ENCODE assay signal across 14 mouse cellular contexts in genomic region chr7:116211904-116212303, GRCm38 (mm10).
DNase-seq lines count a peak whose midpoint lies in the region; ATAC-seq lines count a peak whose summit lies in the region.
"Had no signal": no experiment of that assay in that cellular context is flagged by ENCODE, and none has a peak within 500 bp of the region (broad histone marks: within the 10 kb centered on the region; RNA-seq: fewer than 3 reads in every experiment).

No protein-coding gene starts in this region.

- peaks cover 48% of the 10 kb centered on the region for H3K4me1 ChIP-seq in heart, embryonic 12.5 days (replicated peaks)
- H3K4me1 ChIP-seq in limb, embryonic 11.5 days (ENCODE audit: control insufficient read depth, insufficient read depth, low read length) = peaks cover 11% of the 10 kb centered on the region
- H3K4me1 ChIP-seq in limb, embryonic 10.5 days = peaks cover 48% of the 10 kb centered on the region
- peaks cover 20% of the 10 kb centered on the region for H3K4me1 ChIP-seq in embryonic facial prominence, embryonic 14.5 days (ENCODE audit: control insufficient read depth, insufficient read depth, low read length)
- H3K4me1 ChIP-seq in neural tube, embryonic 13.5 days (replicated peaks) = peaks cover 46% of the 10 kb centered on the region

- 31% methylated on average over 9 of the region's 9 CpGs for WGBS in heart, embryonic 12.5 days
- 11% methylated on average over 9 of the region's 9 CpGs for WGBS in limb, embryonic 11.5 days
- WGBS in limb, embryonic 10.5 days = 14% methylated on average over 9 of the region's 9 CpGs
- WGBS in embryonic facial prominence, embryonic 14.5 days = 11% methylated on average over 9 of the region's 9 CpGs
- 45% methylated on average over 9 of the region's 9 CpGs for WGBS in neural tube, embryonic 13.5 days

- no peak for ATAC-seq in heart, embryonic 12.5 days (ENCODE audit: insufficient number of reproducible peaks, low FRiP score)
- no peak for ATAC-seq in limb, embryonic 11.5 days (ENCODE audit: insufficient number of reproducible peaks, low FRiP score, low TSS enrichment, low read depth)
- ATAC-seq in embryonic facial prominence, embryonic 14.5 days (ENCODE audit: low read depth) = 0 out of 2 replicates have a peak, but pooled peaks have one; percentile 42
- ATAC-seq in neural tube, embryonic 13.5 days (ENCODE audit: low read depth) = no peak
- ATAC-seq: forebrain, embryonic 15.5 days had no signal

- peak overlapping the region; percentile 52 for H3K27ac ChIP-seq in heart, embryonic 12.5 days (ENCODE audit: poor library complexity, severe bottlenecking)
- H3K27ac ChIP-seq in limb, embryonic 11.5 days (replicated peaks; ENCODE audit: low read depth, low read length) = no peak overlapping the region
- H3K27ac ChIP-seq in limb, embryonic 10.5 days = no peak overlapping the region; the same call in 1 of the 2 replicates
- no peak overlapping the region for H3K27ac ChIP-seq in embryonic facial prominence, embryonic 14.5 days (replicated peaks; ENCODE audit: low read depth, low read length)
- H3K27ac ChIP-seq in neural tube, embryonic 13.5 days (replicated peaks) = no peak overlapping the region
- H3K27ac ChIP-seq: forebrain, embryonic 15.5 days; left cerebral cortex, adult 2 months; liver, embryonic 13.5 days had no signal

- H3K4me2 ChIP-seq in heart, embryonic 12.5 days = 0 out of 2 replicates have a peak overlapping the region, but pooled peaks have one; percentile 9
- H3K4me2 ChIP-seq in limb, embryonic 11.5 days (ENCODE audit: low read depth, severe bottlenecking) = no peak overlapping the region
- no peak overlapping the region for H3K4me2 ChIP-seq in embryonic facial prominence, embryonic 14.5 days (ENCODE audit: low read depth, low read length)
- no peak overlapping the region for H3K4me2 ChIP-seq in neural tube, embryonic 13.5 days
- H3K4me2 ChIP-seq: forebrain, embryonic 15.5 days; liver, embryonic 13.5 days had no signal

- H3K27me3 ChIP-seq in heart, embryonic 12.5 days (replicated peaks) = no peaks in the 10 kb centered on the region
- no peaks in the 10 kb centered on the region for H3K27me3 ChIP-seq in limb, embryonic 11.5 days (ENCODE audit: control insufficient read depth, insufficient read depth, low read length)
- no peaks in the 10 kb centered on the region for H3K27me3 ChIP-seq in limb, embryonic 10.5 days (ENCODE audit: low read depth, poor library complexity, severe bottlenecking)
- H3K27me3 ChIP-seq in embryonic facial prominence, embryonic 14.5 days (replicated peaks; ENCODE audit: control insufficient read depth, insufficient read depth, low read length) = no peaks in the 10 kb centered on the region
- no peaks in the 10 kb centered on the region for H3K27me3 ChIP-seq in neural tube, embryonic 13.5 days
- H3K27me3 ChIP-seq: forebrain, embryonic 15.5 days; liver, embryonic 13.5 days had no signal

- no peak overlapping the region for H3K4me3 ChIP-seq in heart, embryonic 12.5 days
- H3K4me3 ChIP-seq in limb, embryonic 11.5 days (ENCODE audit: low read depth, low read length) = no peak overlapping the region
- H3K4me3 ChIP-seq in limb, embryonic 10.5 days = no peak overlapping the region
- H3K4me3 ChIP-seq in embryonic facial prominence, embryonic 14.5 days (ENCODE audit: low read depth, low read length) = no peak overlapping the region
- no peak overlapping the region for H3K4me3 ChIP-seq in neural tube, embryonic 13.5 days
- H3K4me3 ChIP-seq: forebrain, embryonic 15.5 days; left cerebral cortex, adult 2 months; liver, embryonic 13.5 days had no signal

- peak overlapping the region; percentile 9; the same call in 1 of the 2 replicates for H3K9ac ChIP-seq in heart, embryonic 12.5 days
- no peak overlapping the region for H3K9ac ChIP-seq in limb, embryonic 11.5 days (ENCODE audit: low read length)
- no peak overlapping the region for H3K9ac ChIP-seq in embryonic facial prominence, embryonic 14.5 days (ENCODE audit: low read depth, low read length)
- H3K9ac ChIP-seq in neural tube, embryonic 13.5 days = peak overlapping the region; percentile 41; the same call in 1 of the 2 replicates
- H3K9ac ChIP-seq: forebrain, embryonic 15.5 days; liver, embryonic 13.5 days had no signal

- peaks cover 9% of the 10 kb centered on the region for H3K36me3 ChIP-seq in heart, embryonic 12.5 days
- H3K36me3 ChIP-seq in limb, embryonic 11.5 days (ENCODE audit: control insufficient read depth, insufficient read depth, low read length) = no peaks in the 10 kb centered on the region
- H3K36me3 ChIP-seq in limb, embryonic 10.5 days = no peaks in the 10 kb centered on the region
- no peaks in the 10 kb centered on the region for H3K36me3 ChIP-seq in embryonic facial prominence, embryonic 14.5 days (ENCODE audit: control insufficient read depth, insufficient read depth, low read length)
- 0 out of 2 replicates have a peak, but pooled peaks cover 5% of the 10 kb centered on the region for H3K36me3 ChIP-seq in neural tube, embryonic 13.5 days
- H3K36me3 ChIP-seq: forebrain, embryonic 15.5 days; liver, embryonic 13.5 days had no signal

- no peak for DNase-seq in heart, adult 18-20 months
- peak; percentile 39 for DNase-seq in limb, embryonic 11.5 days (ENCODE audit: low spot score)
- no peak for DNase-seq in limb, embryonic 10.5 days (ENCODE audit: low spot score)
- no peak for DNase-seq in embryonic facial prominence, embryonic 14.5 days (ENCODE audit: low spot score)
- no peak for DNase-seq in gastrocnemius, postnatal 4 days (ENCODE audit: low spot score in 2 of 2)
- no peak for DNase-seq in ovary, postnatal 14 days (ENCODE audit: low spot score)
- DNase-seq: adrenal gland, adult 2 months; heart, postnatal 10 days; kidney, postnatal 14 days; liver, embryonic 13.5 days had no signal

- peaks cover 6% of the 10 kb centered on the region; the same call in 1 of the 2 replicates for H3K9me3 ChIP-seq in heart, embryonic 12.5 days (replicated peaks)
- H3K9me3 ChIP-seq in limb, embryonic 11.5 days (ENCODE audit: control insufficient read depth, low read length) = no peaks in the 10 kb centered on the region
- H3K9me3 ChIP-seq in limb, embryonic 10.5 days (replicated peaks) = no peaks in the 10 kb centered on the region
- H3K9me3 ChIP-seq in embryonic facial prominence, embryonic 14.5 days (ENCODE audit: control insufficient read depth, low read length) = no peaks in the 10 kb centered on the region
- H3K9me3 ChIP-seq in neural tube, embryonic 13.5 days = peaks cover 7% of the 10 kb centered on the region; the same call in 1 of the 2 replicates
- H3K9me3 ChIP-seq: forebrain, embryonic 15.5 days; liver, embryonic 13.5 days had no signal

Comparison
In these comparisons a context has a peak if more than half of its experiments do, and no peak if none do; other contexts are left out.
1. H3K9ac ChIP-seq: peak in heart, embryonic 12.5 days (single experiment) and neural tube, embryonic 13.5 days (single experiment); none in limb, embryonic 11.5 days (single experiment) and embryonic facial prominence, embryonic 14.5 days (single experiment).